Mouse (Mus musculus): ENCODE data around the gene Slit3. TPM values are rescaled to one million over a fixed set of nuclear protein-coding genes. Genes with fewer than 3 reads are reported as not detected.

The Slit3 gene
- total and polyA plus RNA-seq, 3 experiments = 0.76 TPM; not detected in 2

- Histone ChIP-seq H3K9me3 (replicated peaks) (peaks cover 46% of the 10 kb centered on the region), H3K27me3 (ENCODE audit: insufficient read depth, low read length) (no peaks in the 10 kb centered on the region), H3K36me3 (replicated peaks) (no peaks in the 10 kb centered on the region), H3K4me3 (ENCODE audit: low read depth, low read length) (no peak overlapping the region), H3K4me1 (ENCODE audit: insufficient read depth, low read depth, low read length) (no peaks in the 10 kb centered on the region)
- TF ChIP-seq GATA1 (IDR thresholded peaks at IDR 0.05; ENCODE audit: borderline replicate concordance, low read length) (no peak), GATA2 (IDR thresholded peaks at IDR 0.05; ENCODE audit: borderline replicate concordance, low read depth, low read length) (no peak), CTCF (IDR thresholded peaks at IDR 0.05; ENCODE audit: low read depth, low read length) (no peak), POLR2AphosphoS5 (IDR thresholded peaks at IDR 0.05; ENCODE audit: insufficient replicate concordance, low read depth, low read length) (no peak), TAL1 (conservative IDR thresholded peaks at IDR 0.05; ENCODE audit: low read depth, low read length) (no peak)
- no peak for DNase-seq (ENCODE audit: low spot score)
- no peak for ATAC-seq (ENCODE audit: extremely low read depth, insufficient number of reproducible peaks, low FRiP score, poor library complexity, severe bottlenecking)
Measured at GRCm38 (mm10) chr11:35651286-35651685, 530.3 kb downstream of the Slit3 start.

- Histone ChIP-seq H3K4me3 (ENCODE audit: low read depth, low read length) (no peak overlapping the region), H3K36me3 (replicated peaks) (no peaks in the 10 kb centered on the region), H3K9me3 (replicated peaks) (peaks cover 37% of the 10 kb centered on the region), H3K4me1 (ENCODE audit: insufficient read depth, low read depth, low read length) (no peaks in the 10 kb centered on the region), H3K27me3 (ENCODE audit: insufficient read depth, low read length) (no peaks in the 10 kb centered on the region)
- TF ChIP-seq GATA1 (IDR thresholded peaks at IDR 0.05; ENCODE audit: borderline replicate concordance, low read length) (no peak), POLR2AphosphoS5 (IDR thresholded peaks at IDR 0.05; ENCODE audit: insufficient replicate concordance, low read depth, low read length) (no peak), TAL1 (conservative IDR thresholded peaks at IDR 0.05; ENCODE audit: low read depth, low read length) (no peak), CTCF (IDR thresholded peaks at IDR 0.05; ENCODE audit: low read depth, low read length) (no peak), GATA2 (IDR thresholded peaks at IDR 0.05; ENCODE audit: borderline replicate concordance, low read depth, low read length) (no peak)
- no peak for DNase-seq (ENCODE audit: low spot score)
- ATAC-seq (ENCODE audit: extremely low read depth, insufficient number of reproducible peaks, low FRiP score, poor library complexity, severe bottlenecking) = no peak
Measured at GRCm38 (mm10) chr11:35655836-35656235, 534.8 kb downstream of the Slit3 start.

- H3K36me3 ChIP-seq (replicated peaks) = no peaks in the 10 kb centered on the region
- DNase-seq (ENCODE audit: low spot score) (no peak), ATAC-seq (ENCODE audit: extremely low read depth, insufficient number of reproducible peaks, low FRiP score, poor library complexity, severe bottlenecking) (no peak)
Measured at GRCm38 (mm10) chr11:35657582-35657981, 536.6 kb downstream of the Slit3 start.

GRCm38 (mm10) chr11:35660967-35661366, 539.9 kb downstream of the Slit3 start:
- no peak overlapping the region for H3K4me3 ChIP-seq (ENCODE audit: low read depth, low read length)
- H3K36me3 ChIP-seq (replicated peaks) = no peaks in the 10 kb centered on the region
- no peak for ATAC-seq (ENCODE audit: extremely low read depth, insufficient number of reproducible peaks, low FRiP score, poor library complexity, severe bottlenecking)
- TF ChIP-seq TAL1 (conservative IDR thresholded peaks at IDR 0.05; ENCODE audit: low read depth, low read length) (no peak), GATA2 (IDR thresholded peaks at IDR 0.05; ENCODE audit: borderline replicate concordance, low read depth, low read length) (no peak), POLR2AphosphoS5 (IDR thresholded peaks at IDR 0.05; ENCODE audit: insufficient replicate concordance, low read depth, low read length) (no peak), GATA1 (IDR thresholded peaks at IDR 0.05; ENCODE audit: borderline replicate concordance, low read length) (no peak), CTCF (IDR thresholded peaks at IDR 0.05; ENCODE audit: low read depth, low read length) (no peak)
- DNase-seq (ENCODE audit: low spot score) = no peak
- no peaks in the 10 kb centered on the region for H3K4me1 ChIP-seq (ENCODE audit: insufficient read depth, low read depth, low read length)
- no peaks in the 10 kb centered on the region; the same call in 1 of the 2 replicates for H3K27me3 ChIP-seq (ENCODE audit: insufficient read depth, low read length)
- peaks cover 30% of the 10 kb centered on the region for H3K9me3 ChIP-seq (replicated peaks)

More at GRCm38 (mm10) chr11:35657582-35657981, 536.6 kb downstream of the Slit3 start:
- no peak overlapping the region for H3K4me3 ChIP-seq (ENCODE audit: low read depth, low read length)
- no peaks in the 10 kb centered on the region for H3K4me1 ChIP-seq (ENCODE audit: insufficient read depth, low read depth, low read length)
- H3K9me3 ChIP-seq (replicated peaks) = peaks cover 24% of the 10 kb centered on the region
- no peaks in the 10 kb centered on the region; the same call in 1 of the 2 replicates for H3K27me3 ChIP-seq (ENCODE audit: insufficient read depth, low read length)
- TF ChIP-seq CTCF (IDR thresholded peaks at IDR 0.05; ENCODE audit: low read depth, low read length) (no peak), GATA1 (IDR thresholded peaks at IDR 0.05; ENCODE audit: borderline replicate concordance, low read length) (no peak), TAL1 (conservative IDR thresholded peaks at IDR 0.05; ENCODE audit: low read depth, low read length) (no peak), GATA2 (IDR thresholded peaks at IDR 0.05; ENCODE audit: borderline replicate concordance, low read depth, low read length) (no peak), POLR2AphosphoS5 (IDR thresholded peaks at IDR 0.05; ENCODE audit: insufficient replicate concordance, low read depth, low read length) (no peak)

GRCm38 (mm10) chr11:35662945-35663344, 541.9 kb downstream of the Slit3 start:
- ATAC-seq (ENCODE audit: extremely low read depth, insufficient number of reproducible peaks, low FRiP score, poor library complexity, severe bottlenecking) (no peak), DNase-seq (ENCODE audit: low spot score) (no peak)
- H3K4me3 ChIP-seq (ENCODE audit: low read depth, low read length) = no peak overlapping the region
- H3K27me3 ChIP-seq (ENCODE audit: insufficient read depth, low read length) = no peaks in the 10 kb centered on the region; the same call in 1 of the 2 replicates
- peaks cover 40% of the 10 kb centered on the region for H3K9me3 ChIP-seq (replicated peaks)
- no peak for TF ChIP-seq CTCF (IDR thresholded peaks at IDR 0.05; ENCODE audit: low read depth, low read length)
- TF ChIP-seq GATA1 (IDR thresholded peaks at IDR 0.05; ENCODE audit: borderline replicate concordance, low read length) = no peak
- TF ChIP-seq TAL1 (conservative IDR thresholded peaks at IDR 0.05; ENCODE audit: low read depth, low read length) = no peak
- TF ChIP-seq POLR2AphosphoS5 (IDR thresholded peaks at IDR 0.05; ENCODE audit: insufficient replicate concordance, low read depth, low read length) = no peak
- no peaks in the 10 kb centered on the region for H3K36me3 ChIP-seq (replicated peaks)
- H3K4me1 ChIP-seq (ENCODE audit: insufficient read depth, low read depth, low read length) = no peaks in the 10 kb centered on the region

GRCm38 (mm10) chr11:35663661-35664060, 542.6 kb downstream of the Slit3 start:
- H3K4me1 ChIP-seq (ENCODE audit: insufficient read depth, low read depth, low read length) = no peaks in the 10 kb centered on the region
- TF ChIP-seq POLR2AphosphoS5 (IDR thresholded peaks at IDR 0.05; ENCODE audit: insufficient replicate concordance, low read depth, low read length) (no peak), GATA1 (IDR thresholded peaks at IDR 0.05; ENCODE audit: borderline replicate concordance, low read length) (no peak), GATA2 (IDR thresholded peaks at IDR 0.05; ENCODE audit: borderline replicate concordance, low read depth, low read length) (no peak), CTCF (IDR thresholded peaks at IDR 0.05; ENCODE audit: low read depth, low read length) (no peak), TAL1 (conservative IDR thresholded peaks at IDR 0.05; ENCODE audit: low read depth, low read length) (no peak)
- H3K27me3 ChIP-seq (ENCODE audit: insufficient read depth, low read length) = no peaks in the 10 kb centered on the region; the same call in 1 of the 2 replicates
- ATAC-seq (ENCODE audit: extremely low read depth, insufficient number of reproducible peaks, low FRiP score, poor library complexity, severe bottlenecking) = no peak
- H3K9me3 ChIP-seq (replicated peaks) = peaks cover 40% of the 10 kb centered on the region
- no peak for DNase-seq (ENCODE audit: low spot score)
- peak overlapping the region; percentile 9; the same call in 1 of the 2 replicates for H3K4me3 ChIP-seq (ENCODE audit: low read depth, low read length)
- no peaks in the 10 kb centered on the region for H3K36me3 ChIP-seq (replicated peaks)

All from G1E (cell line).